Mouse (Mus musculus) right cerebral cortex, postnatal 4 days (tissue): Measurements from ENCODE around the gene Mslnl.
A peak's percentile ranks its signal among the peaks of the same experiment; 100 is the strongest.
"Not testable (repeated sequence)": the region's sequence is repeated elsewhere in the genome, so short reads cannot be mapped to it uniquely, and the experiment has no call there.

Experiments used
- DNase-seq: peaks from one replicate; pipeline ENCODE4 v3.0.0-alpha.2; 2022

Mslnl gene

DNA sequence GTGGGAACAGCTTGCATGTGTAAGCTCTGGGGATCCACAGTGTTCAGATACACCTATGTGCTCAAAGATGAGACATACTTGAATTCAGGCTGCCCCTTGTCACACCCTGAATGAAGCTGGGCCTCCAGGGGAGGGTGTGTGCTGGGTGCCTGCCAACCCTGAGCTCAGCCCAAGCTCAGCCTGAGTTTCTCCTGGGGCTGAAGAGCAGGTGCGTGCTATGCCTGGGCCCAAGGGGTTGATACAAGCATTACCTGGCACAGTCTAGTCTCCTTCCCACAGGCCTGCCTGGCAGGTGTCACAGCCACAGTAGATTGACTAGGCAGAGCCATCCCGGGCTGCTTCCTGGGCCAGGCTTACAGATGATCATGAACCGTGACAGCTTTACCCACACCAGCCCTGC lies at the start of gene Mslnl:
Gene Mslnl, plus strand, starts transcription at position 298 of the 400 bp plus-strand sequence.
- DNase-seq = no peak

DNA sequence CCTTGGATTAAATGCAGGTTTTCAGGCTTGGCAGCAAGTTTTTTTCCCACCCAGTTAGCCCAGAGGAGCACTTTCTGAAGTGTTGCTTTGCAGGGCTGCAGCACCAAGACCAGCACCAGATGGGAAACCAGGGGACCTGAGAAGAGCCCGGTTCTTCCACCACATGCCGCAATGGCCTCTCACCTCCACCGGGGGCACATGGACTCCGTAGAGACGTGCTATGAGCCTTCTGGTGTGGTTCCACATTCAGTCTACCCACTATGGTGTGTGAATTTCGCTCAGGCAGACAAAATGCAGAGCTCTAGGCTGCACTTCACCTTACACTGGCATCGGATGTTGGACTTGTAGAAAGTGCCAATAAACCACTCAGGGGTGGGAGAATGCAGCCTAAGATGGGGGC lies 49.5 kb upstream of the Mslnl start:
- DNase-seq = peak; percentile 35

DNA sequence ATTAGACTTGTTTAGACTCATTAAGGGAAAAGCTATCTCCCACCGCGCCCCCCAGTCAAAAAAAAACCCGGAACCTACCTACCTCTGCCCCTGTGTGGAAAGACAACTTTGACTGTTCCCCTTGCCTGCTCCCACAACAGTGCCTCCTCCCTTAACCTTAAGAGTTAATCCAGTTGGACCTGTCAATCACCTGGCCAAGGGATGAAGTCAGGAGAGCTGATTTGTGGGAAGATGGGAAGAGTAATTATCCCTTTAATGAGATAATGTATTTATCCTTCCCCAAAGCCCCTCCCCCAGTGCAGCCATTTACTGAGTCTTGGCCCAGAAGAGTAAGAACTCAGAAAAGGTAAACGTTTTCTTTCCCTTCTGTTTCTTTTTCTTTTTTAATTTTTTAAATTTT lies 46.9 kb upstream of the Mslnl start:
- DNase-seq = no peak

DNA sequence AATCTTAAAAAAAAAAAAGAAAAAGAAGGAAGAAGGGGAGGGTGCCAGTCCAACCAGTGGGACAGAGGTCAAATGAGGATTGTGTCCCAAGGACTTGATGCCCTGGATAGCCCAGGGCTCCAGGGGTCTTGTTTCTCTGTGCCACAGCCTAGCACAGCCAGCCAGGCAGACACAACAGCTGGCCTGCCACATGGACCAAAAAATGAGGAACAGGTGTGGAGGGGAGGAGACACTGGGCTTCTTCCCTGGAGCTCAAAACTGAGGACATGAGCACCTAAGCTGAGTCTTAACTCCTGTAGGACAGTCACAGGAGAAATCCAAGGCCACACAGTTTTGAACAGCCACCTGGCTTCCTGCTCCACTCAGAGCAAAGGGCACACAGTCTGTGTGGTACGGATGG lies 39.6 kb upstream of the Mslnl start:
- no peak for DNase-seq

DNA sequence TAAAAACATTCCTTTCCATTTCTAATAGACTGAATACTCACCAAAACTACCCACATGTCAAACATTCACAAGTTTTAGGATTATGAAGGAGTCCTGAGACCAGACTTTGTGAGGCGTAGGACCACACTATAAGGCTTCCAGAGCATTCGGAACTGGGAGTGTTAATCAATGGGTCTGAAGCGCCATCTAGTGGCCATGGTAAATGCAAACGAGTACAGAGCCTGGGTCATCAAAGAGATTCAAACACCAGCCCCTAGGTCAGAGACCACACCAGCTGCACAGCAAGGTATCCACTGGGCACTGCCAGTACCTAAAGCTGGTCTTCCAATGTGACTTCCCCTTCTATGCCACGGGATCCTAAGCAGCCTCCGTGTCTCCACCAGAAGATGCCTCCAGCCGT lies 37.4 kb upstream of the Mslnl start:
- DNase-seq = peak; percentile 85

DNA sequence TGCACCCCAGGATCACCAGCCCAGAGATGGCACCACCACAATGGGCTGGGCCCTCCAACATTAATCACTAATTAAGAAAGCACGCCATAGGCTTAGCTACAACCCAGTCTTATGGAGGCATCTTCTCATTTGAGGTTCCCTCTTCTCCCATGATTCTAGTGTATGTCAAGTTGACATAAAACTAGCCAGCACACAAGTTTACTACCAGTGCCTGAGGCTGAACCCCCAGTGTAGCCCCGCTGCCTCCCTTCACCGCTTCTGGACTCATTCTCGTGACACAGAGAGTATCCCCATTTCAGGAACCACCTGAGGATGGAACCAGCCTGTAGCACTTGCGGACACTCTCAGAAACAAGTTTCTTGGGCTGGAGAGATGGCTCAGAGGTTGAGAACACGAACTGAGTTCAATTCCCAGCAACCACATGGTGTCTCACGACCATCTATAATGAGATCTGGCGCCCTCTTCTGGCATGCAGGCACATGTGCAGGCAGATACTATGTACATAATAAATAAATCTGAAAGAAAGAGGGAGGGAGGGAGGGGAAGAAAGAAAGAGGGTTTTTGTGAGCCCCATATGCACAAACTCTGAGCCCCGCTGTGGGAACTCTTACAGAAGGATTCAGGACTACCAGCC lies 34.9 kb upstream of the Mslnl start:
- DNase-seq = no peak

DNA sequence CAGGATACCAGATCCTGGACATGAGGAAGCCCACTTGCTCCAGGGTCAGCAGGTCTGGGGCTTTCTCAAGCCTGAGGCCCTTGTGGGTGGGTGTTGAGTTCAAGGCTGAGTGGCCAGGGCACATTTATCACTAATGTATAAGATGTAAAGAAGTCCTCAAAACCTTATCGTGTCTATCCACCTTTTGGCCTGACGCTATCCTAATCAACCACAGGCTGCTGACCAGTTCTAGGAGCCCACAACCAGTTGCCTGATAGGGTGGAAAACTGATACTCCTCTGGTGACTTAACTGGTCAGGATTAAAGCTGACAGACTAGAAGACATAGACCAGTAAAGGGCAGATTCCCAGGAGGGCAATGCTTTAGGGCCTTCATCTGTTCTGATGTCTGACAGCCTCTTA lies 25.8 kb upstream of the Mslnl start:
- no peak for DNase-seq

DNA sequence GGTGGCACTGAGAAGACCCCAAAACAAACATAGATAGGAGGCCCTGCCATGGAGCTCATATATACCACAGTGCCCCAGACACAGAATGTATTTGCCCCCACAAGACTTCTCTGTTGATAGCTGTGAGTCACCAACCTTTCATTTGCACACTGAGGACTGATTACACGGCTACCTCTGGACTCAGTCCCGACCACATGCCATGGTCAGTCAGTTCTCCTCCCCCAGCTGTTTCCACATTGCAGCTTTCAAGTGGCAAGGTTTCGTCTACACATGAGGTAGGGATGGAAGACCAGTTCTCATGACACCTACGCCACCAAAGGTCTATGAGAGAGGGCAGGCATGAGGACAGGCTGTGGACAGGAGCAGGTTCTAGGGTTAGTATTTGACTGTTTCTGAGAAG lies 24.7 kb upstream of the Mslnl start:
- DNase-seq = no peak

DNA sequence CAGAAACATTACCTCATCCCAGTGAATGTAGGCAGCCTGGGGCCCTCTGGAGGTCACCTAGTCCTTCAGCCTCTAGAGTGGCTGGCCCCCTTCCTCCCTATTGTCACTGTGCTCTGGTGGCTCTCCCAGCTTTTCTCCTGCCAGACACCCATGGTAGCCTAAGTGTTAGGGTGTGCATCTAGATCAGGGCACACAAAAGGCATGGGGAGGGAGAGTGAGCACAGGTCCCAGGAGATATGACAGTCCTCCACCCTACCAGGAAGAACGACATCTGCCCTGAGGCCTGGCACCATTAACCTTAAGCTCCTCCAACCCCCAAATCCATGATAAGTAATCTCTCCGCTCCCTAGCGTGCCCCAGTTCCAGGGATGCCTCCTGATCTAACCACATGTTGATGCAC lies 20.2 kb upstream of the Mslnl start:
- DNase-seq = no peak

DNA sequence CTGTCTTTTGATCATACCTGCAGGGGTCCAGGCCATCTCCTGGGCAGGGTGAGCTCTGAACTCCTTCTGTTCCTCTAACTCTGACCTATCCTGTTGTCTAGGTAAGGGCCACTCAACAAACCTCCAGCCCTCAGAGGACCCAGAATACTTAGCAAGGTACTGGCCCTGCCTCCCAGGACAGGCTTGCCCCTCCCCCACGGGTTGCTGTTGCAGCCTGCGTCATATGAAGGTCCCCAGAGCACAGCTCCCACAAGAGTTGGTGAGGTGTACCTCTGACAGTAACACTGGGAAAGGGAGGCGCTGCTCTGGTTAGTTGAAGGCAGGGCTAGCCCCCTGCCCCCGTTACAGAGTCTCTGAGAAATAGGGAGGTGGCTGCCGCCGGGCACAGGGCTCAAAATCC lies 19.7 kb upstream of the Mslnl start:
- no peak for DNase-seq

DNA sequence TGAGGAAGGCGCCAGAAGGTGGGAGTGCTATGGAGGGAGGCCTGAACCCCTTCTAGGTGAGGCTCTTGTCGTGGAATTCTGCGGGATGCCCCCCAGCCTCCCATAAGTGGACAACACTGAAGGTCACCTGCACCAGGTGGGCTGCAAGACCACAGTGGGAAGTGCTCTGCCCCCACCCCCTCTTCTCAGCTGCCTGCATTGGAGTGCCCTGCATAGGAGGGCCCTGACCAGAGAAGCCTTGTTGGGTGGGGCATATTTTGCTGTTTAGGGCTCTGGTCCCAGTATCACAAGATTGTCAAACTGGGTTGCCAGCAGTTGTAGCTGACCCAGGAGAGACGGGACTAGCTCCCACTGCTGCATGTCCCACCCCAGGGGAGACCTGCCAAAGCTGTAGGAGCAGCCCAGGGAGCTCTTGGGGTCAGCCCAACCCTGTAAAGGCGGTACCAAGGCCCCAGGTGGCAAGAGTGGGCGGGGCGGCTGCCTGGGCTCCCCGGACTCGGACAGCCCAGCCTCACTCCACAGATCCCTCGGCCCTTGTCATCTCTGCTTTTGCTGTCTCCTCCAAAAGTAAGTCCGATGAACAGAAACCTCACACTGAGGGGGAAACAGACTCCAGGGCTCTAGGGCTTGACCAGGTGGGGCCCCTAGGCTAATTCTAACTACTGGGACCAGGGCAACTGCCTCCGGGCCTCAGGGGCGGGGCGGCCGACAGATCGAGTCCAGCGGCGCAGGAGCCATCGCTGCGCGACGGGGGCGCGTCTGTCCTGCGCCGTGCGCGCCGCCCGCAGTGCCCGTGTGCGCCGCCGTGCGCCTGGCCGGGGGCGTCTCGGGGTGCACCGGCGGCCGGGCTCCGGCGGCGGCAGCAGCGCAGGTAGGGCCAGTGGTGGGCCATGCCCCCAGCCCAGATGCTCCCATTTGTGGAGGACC lies 18.9 kb upstream of the Mslnl start, which contains the start of gene Gng13:
Gene Gng13, plus strand, starts transcription at position 461 of the 927 bp plus-strand sequence.
- no peak for DNase-seq

DNA sequence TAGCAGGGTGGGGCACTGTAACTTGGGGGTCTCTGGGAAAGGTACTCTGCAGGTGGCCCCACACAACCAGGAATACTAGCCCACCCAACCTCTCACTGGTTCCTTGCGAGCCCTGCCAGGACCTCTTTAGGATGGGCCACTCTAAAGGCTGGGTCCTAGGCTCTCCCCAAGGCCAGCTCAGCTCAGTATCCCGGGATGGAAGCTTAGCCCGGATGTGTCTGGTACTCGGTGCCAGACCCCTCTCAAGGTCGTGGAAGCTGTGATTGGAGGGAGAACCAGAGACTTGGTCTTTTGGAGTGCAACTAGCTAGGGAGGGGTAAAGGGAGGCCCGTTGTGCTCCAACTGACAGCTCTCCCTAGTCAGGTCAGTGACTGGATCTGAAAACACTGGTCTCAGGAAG lies 18.2 kb upstream of the Mslnl start:
- no peak for DNase-seq

DNA sequence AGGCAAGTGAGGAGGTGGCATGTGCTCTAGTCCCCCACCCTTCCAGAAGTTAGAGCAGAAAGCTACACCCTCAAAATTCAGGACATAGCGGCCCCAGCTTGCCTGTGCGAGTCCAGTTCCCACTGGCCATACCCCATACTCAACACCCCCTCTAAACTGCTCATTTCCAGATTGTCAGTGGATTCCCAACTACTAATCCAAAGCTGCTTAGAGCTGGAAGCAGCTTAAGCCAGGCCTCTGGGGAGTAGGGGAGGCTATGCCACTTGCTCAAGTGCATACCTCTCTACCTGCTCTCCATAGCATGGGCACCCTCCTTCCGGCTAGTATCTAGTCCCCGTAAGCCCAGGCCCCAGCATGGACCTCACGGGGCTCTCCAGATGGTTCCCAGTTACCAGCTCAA lies 14.4 kb upstream of the Mslnl start:
- no peak for DNase-seq

DNA sequence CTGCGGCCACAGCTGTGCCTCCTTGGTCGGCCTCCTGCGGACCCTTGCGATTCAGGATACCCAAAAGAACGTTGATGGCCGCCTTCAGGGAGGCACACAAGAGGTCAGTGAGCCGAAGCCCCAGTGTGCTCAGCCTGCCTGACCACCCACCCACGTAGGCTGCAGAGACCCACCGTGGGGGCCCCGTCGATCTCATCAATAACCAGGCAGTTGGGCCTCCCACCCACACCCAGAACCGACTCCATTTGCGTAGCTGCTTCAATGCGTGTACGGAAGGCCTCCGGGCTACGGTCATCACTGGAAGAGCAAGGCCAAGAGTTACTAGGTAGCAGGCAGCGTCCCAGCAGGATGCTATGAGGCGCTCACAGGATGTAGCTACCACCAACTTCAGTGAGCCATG lies 12.4 kb upstream of the Mslnl start:
- no peak for DNase-seq

DNA sequence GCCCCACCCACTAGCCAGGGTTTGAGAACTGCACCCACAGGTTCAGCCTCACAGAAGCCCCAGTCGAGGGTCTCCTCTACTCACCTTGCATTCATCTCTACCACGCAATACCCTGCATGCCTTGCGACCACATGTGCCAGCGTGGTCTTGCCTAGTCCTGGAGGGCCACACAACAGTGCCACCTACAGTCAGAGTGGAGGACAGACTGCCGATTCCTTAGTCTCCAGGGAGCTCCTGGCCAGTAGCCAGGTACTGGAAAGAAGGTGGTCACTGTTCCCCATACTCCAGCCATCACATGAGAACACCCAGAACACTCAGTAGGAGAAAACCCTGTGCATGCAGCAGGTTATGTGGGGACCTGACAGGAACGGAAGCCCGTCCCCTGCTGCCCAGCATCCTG lies 11.9 kb upstream of the Mslnl start:
- DNase-seq = no peak

DNA sequence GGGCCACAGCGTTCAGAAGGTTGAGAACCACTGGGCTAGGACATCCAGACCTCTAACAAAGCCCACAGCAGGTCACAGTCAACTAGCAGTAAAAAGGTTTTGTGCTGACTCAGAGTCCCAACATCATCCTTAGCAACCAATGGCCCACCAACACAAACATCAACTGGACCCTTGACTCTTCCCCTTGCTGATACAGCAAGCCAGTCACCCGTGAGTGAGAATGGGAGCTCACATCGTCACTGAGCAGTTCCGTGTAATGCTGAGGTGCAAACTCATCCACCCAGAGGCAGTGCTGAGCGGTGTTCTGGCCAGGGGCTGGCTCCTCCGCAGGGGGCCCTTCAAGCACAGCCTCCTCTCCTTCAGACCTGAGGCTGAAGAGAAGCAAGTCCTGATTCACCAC lies 10.6 kb upstream of the Mslnl start:
- DNase-seq = no peak

DNA sequence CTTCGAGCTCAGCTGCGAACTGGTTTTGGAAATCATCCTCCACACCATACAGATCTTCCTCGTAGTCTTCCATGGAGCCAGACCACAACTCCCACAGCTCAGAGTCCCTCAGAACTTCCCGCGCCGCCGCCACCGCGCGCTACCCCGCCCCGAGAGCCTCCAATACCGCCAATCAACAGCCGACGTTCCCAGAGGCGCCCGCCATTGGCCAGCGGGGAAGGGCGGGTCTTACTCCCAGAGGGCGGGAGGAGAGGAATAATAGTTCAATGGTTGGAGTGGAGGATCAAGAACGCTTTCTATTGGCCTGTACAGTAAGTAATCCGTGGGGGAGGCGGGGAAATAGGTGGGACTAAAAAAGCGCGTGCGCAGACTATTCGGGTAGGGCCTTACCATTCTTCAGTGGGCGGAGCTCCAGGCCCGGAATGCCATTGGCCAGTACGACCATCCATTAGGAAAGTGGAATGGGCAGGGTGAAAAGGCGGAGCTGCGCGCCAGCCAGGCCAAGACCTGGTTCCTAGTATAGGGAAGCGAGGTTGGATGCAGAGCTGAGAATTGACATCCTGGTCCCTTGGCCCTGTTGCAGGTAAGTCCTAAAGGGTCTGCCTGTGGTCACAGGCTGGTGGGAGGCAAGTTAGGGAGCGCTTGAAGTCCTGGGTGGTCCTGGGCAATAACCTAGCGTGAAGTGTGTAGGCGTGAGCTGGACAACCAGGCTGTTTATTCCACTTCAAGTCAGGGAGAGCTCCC lies 8.4 kb upstream of the Mslnl start, which contains the start of the genes Chtf18 and Rpusd1:
Gene Chtf18, minus strand, starts transcription at position 155 of the 744 bp plus-strand sequence.
Gene Rpusd1, plus strand, starts transcription at position 406 of the 744 bp plus-strand sequence.
- DNase-seq = peak; percentile 98

DNA sequence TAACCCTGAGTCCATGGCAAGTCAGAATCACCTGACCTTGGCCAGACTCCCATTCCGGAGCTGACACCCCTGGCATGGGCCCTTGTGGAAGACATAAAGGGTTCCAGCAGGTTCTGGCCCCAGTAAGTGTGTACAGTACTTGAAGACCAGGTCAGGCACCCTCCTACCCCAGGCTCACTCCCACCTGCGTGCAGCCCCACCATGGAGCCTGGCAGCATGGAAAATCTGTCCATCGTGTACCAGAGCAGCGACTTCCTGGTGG lies 7.9 kb upstream of the Mslnl start:
- no peak for DNase-seq

DNA sequence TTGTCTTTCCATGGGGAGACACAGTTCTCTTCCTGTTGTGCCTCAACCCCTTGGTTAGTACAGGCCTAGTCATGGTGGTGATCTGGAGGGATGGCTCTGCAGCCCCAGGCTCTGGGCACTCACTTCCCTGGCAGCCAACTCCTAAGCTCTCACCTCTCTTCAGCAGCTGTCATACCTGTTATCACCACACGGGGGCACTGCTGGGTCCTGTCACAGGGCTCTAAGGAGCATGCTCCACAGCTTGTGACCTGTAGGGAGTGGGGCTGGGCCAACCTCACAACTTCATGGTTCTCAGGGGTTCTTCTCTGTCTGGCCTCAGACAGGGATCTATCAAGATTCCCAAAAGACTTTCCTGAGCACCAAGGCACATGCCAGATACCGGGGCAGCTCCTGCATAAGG lies 3.8 kb upstream of the Mslnl start:
- peak; percentile 90 for DNase-seq

DNA sequence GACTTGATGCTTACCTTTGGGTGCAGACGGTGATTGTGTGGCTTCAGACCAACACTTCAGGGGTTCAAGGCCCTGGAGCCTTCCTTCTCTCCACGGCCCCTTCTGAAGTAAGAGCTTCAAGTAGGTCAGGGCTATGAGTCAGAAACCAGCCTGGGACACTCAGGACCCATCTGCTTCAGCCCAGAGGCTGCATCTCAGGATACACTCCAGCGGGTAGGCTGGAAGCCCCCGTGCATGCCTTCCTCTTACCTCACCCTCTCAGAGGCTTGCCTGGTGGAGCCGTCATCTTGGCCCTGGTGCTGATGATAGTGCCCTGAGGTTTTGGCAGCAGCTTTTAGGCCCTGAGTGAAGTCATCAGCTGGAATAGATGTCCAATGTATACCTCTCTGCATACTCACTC lies 596 bp upstream of the Mslnl start:
- DNase-seq = no peak

DNA sequence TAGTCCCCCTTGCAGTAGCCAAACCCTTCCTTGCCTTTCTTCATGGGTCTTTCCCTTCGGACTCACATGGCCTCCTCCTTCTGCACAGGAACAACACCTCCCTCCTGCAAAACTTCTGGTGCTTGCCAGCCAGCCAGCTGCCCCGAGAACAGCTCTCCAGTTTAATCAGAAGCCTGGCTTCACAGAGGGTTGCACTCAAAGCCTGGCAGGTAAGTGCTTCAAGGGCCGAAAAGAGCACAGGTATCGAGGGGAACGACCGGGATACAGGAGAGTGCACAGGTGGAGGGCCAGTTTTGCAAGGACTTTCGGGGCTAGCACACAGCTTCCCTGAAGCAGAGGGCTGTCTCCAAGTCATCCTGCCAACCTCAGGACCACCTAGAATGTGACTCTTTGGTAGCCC lies 3.0 kb downstream of the Mslnl start:
- DNase-seq = no peak

DNA sequence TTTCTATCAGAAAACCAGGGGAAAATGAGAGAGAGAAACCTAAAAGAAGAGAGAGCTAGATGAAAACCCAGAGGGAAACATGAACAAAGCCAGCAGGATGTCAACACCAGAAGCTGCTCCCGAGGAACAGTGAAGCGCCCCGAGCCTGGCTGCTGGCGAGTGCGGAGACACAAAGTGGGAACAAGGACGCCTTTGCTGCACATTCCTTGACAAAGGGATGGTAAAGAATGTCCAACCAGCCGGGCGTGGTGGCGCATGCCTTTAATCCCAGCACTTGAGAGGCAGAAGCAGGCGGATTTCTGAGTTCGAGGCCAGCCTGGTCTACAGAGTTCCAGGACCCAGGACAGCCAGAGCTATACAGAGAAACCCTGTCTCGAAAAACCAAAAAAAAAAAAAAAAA lies 5.6 kb downstream of the Mslnl start:
- not testable (repeated sequence) for DNase-seq

DNA sequence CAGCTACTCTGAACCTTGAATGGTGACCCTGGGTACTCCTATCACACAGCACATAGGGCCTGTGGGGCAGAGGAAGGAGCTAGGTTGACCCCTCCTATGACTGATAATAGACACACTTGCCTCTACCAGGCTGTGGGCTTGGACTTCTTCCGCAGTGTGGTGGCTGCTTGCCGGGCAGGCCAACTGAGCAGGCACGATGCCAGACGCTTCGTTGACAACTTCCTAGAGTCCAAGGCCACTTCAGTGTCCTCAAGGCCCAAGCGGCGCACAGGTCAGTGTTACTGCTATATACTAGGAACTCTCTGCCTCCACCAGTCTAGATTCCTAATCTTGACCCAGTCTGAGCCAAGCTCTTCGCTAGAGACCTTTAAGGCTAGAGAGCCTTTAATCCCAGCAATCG lies 8.0 kb downstream of the Mslnl start:
- DNase-seq = no peak

DNA sequence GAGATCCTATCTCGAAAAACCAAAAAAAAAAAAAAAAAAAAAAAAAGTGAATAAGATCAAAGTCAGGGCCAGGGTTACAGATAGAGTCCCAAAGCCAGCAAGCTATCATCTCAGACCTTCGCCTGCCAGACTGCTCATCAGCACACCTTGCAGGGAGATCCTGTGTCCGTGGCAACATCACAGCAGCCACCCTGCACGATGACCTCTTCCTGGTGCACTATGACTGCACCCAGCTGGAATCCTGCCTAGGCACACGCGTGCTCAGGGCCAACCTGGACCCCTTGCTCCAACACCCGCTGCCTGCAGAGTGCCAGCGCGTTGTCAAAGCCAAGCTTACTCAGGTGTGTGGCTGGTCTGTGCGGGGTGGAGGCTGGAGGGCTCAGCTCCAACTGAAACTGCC lies 8.5 kb downstream of the Mslnl start:
- DNase-seq = no peak
